Mouse (Mus musculus): ENCODE results near the gene Ear1. TPM values are rescaled to one million over a fixed set of nuclear protein-coding genes. Genes with fewer than 3 reads are reported as not detected.
A peak's percentile ranks its signal among the peaks of the same experiment; 100 is the strongest.
"Not testable (repeated sequence)": the region's sequence is repeated elsewhere in the genome, so short reads cannot be mapped to it uniquely, and the experiment has no call there.

The Ear1 gene
- total RNA-seq (2021): 1 to 10 TPM in 1 of 2 experiments, under 1 TPM in 1; 0.81 to 3.0 TPM
- long read RNA-seq, experiment 1: 0 reads
- long read RNA-seq, experiment 2: 0 reads

DNA sequence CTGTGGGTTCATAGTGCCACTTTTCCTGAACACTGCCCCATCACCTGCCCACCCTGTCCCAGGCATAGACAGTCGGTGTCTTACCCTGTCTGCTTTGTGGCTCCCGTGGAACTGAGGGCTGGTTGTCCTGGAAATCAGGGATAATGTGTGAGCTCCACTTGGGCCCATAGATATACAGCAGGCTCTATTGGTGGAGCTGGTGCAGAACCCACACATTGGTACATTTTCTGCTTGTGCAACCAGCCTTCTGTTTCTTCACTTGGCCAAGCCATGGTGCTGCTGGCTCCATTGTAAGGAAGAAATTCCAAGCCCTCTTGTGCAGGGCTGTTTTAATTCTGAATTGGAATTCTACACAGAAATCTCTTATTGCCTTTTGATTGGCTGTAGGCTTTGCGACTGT lies at the start of gene Ear1:
TSS of gene Ear1 (minus strand) at position 101 of the 400 bp plus-strand sequence.
- DNase-seq: not testable (repeated sequence)

DNA sequence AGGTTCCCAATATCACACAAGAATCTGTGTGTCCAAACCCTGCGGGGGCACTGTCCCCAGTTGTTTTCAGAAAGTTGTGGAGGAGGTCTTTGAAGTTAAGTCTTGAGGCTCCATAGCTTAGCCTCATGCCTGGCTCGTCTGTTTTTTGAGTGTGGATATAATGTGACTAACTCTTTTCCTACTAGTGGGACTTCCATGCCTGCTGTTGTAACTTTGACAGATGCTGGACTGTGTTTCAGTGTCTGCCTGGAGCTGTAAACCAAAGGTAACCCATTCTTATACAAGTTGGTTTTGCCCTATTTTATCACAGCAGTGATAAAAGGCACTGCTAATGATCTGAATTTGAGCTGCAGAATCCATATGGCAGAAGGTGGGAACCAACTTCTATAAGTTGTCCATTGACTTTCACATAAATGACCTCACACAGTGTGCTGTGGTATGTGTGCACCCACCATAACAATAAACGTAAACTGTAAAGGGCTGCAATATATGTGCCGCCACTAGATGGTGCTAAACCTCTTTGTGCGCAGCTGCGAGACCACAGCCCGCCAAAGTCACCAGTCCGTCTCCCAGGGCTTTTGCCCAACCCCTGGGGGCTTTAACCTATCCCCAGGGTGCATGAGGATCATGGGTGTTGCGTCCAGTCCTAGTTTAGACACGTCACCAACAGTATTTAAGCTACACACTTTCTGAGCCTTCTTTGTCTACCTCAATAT lies 49.5 kb upstream of the Ear1 start, which contains the start of gene Gm8113:
TSS of gene Gm8113 (plus strand) at position 703 of the 716 bp plus-strand sequence.
- peak; percentile 68 for DNase-seq

DNA sequence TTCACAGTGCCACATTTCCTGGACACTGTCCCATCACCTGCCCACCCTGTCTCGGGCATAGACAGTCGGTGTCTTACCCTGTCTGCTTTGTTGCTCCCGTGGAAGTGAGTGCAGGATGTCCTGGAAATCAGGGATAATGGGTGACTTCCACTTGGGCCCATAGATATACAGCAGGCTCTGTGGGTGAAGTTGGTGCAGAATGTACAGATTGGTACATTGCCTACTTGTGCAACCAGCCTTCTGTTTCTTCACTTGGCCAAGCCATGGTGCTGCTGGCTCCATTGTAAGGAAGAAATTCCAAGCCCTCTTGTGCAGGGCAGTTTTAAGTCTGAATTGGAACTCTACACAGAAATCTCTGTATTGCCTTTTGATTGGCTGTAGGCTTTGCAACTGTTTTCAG lies 48.1 kb upstream of the Ear1 start, which contains the start of gene Ear10:
TSS of gene Ear10 (minus strand) at position 101 of the 400 bp plus-strand sequence.
- DNase-seq: not testable (repeated sequence)

DNA sequence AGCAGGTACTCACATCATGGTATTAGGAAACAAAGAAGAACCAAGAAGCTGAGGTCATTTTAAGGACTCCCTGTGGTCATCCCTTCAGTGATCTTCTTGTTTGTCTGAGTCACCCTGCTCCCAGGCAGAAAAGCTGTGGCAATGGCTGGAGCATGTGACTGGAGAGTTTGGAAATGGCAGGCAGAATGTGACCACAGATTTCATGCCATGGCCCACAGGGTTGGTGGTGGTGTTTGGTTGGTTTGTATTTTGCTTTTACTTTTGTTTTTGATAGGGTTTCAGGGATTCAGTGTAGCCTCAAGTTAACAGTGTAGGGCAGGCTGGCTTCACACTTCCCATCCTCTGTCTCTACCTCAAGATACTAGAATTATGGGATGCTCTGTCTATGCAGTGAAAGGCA lies 42.9 kb upstream of the Ear1 start:
- not testable (repeated sequence) for DNase-seq

DNA sequence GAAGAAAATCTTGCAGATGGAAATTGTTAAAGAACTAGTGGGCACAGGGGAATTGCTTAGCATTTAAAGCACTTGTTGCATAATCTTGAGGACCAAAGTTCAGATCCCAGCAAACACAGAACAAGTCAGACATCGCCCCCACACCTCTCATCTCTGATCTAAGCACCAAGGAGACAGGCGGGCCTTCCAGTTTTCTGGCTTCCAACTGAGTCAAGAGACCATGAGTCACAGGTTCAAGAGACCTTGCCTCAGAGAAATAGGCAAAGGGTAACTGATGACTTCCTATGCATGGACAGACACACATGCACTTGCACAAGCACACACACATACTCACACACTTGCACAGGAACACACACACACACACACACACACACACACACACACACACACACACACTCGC lies 23.3 kb upstream of the Ear1 start:
- not testable (repeated sequence) for DNase-seq

DNA sequence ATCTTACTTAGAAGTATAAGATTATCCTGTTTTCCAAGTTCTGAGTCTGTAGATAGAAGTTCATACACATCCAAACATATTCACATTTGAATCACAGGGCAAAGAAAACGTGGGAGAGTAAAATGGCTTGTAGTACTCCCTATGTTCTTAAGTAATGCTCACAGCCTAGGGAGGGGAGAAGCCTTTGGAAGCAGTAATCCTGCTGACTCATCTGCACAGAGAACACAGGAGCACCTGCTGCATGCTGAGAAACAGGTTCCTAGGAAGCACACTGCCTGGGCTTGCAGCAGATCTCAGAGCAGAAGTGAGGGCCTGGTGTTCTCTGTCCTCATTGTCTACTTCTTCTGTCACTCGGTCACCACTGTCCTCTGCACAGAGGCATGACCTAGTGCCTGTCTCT lies 20.0 kb upstream of the Ear1 start:
- not testable (repeated sequence) for DNase-seq

DNA sequence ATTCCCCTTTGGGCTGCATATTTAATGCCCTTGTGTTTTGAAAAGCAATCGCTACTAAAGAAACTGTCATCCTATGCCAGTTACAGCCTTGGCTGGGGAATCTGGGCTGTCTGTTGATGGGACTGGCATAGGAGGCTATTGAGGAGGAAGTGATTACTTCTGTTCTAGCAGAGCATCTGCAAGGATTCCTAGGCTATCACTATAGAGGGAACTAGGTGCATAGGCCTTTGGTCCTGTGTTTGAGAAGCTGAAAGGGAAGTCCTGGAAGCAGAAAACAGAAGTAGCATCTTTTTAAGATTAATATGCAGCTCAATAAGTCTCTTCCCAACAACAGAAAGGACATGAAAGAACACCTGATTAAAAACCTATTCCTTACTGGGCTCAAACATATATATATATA lies 16.0 kb upstream of the Ear1 start:
- DNase-seq: not testable (repeated sequence)

DNA sequence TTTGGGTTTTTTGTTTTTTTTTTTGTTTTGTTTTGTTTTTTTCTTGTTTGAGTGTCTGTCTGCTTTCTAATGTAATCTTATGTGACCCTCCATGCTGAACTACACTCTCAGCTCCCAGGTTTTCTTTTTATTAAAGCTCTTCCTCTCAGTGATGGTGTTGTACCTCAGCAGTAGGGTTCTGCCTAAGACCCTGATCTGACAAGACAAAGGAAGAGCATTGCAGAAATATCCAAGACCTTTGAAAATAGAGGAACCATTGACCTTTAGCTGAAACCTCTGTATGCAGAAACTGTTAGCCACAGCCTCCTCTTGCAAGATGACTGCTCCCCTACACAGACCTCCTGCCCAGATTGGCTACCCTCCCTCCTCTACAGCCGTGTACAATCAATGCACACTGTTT lies 10.9 kb upstream of the Ear1 start:
- not testable (repeated sequence) for DNase-seq

DNA sequence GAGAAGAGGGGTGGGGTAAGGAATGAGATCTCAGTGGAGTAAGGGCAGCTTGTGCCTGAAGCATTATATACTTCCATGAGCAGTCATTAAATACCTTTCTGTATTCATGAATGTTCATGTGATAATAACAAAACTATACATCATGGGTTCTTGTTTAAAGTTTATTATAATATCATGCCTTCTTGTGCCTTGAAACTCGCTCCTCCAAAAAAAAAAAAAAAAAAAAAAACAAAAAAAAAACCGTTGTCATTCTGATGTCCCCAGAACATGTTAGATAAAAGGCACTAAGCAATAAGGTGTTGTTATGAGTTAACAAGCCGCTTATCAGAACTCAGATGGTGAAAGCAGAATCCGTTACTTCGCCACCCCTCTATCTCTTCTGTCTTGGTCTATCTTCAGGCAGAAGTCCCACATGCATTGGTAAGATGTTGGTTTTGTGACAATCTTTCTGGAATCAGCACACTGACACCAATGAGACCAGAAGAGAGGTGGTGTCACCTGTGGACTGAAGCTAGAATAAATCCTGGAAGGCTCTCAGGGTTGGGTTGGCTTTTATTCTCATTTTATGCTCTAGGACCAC lies 4.7 kb upstream of the Ear1 start:
- DNase-seq: not testable (repeated sequence)

DNA sequence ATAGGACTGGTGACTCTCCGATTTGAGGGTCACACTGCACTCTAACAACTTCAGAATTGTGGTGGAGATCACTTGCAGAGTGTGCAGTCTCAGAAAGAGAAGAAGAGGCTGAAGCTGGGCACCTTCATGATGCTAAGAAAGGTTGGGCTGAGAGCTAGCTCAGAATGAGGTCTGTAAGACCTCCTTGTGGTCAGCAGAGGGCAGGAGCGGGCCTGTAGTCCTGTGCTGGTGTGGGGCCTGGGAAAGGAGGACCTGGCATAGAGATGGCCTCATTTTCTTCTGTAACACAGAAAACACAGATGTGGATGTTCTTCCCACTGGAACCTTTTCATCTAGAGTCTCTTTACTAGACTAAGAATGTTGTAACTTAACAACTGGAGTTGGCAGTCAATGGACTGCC lies 2.5 kb upstream of the Ear1 start:
- DNase-seq: not testable (repeated sequence)

DNA sequence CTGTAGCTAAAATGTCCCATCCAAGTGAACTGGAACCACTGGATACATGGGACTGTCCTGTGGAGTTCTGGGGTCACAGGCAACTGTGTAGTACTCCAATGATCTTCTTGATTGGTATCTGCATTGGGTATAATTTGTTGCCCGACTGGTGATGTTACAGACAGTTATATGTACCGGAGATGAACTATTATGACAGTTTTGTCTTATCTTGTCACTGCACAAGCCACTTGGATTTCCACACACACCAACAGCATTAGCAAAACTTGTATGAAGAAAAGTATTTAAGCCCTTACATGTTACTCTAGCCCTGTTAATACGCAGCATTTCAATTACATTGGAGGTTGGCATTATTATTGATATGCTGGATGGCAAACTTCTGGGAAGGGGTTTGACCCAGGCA lies 455 bp downstream of the Ear1 start:
- DNase-seq: not testable (repeated sequence)

DNA sequence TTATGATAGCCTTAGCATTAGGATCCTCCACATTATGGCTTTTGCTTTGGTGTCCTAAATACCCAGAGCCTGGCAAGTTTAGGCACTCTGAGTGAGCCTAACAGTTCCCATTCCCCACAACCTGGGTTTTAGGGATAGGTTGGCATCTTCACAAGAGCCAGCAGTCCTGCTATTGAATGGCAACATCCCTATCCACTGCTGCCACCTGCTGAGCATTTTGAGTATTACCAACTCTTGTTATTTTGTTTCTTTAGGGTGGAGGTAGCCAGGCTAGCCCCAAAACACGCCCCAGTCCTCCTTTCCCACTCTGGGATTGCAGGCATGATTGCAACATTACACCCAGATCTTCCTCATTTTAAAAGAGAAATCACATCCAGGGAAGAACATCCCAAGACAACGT lies 14.8 kb downstream of the Ear1 start:
- DNase-seq: peak; percentile 26

DNA sequence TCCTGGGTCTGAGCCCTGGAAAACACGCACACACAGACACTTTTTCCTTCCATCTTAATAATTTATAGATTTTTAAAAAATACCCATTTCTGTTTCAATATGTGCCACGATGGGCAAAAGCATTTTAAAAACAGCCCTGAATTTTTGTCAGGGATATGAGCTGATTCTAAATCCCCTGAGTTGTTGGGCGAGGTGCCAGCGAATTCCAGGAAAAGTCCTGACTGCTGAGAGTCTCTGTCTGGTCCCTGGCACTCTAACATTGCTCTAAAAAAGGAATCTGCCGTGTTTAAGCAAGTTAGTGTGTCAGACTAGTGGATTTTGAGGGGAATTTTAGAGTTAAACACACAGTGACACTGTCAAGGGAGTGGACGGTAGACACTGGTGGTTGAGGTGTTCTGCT lies 15.9 kb downstream of the Ear1 start:
- DNase-seq: peak; percentile 6

DNA sequence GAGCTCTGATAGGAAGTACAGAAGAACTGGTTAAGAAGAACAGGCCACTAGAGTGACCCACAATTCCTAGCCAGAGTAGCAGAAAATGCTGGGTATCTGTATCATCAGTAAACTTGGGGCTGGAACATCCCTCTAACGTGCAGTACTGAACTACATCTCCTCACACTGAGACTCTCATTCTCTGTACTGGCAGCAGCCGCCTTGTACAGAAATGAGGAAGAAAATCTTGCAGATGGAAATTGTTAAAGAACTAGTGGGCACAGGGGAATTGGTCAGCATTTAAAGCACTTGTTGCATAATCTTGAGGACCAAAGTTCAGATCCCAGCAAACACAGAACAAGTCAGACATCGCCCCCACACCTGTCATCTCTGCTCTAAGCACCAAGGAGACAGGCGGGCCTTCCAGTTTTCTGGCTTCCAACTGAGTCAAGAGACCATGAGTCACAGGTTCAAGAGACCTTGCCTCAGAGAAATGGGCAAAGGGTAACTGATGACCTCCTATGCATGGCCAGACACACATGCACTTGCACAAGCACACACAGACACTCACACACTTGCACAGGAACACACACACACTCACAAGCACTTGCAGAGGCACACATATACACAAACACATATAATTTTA lies 31.3 kb downstream of the Ear1 start:
- DNase-seq: not testable (repeated sequence)

DNA sequence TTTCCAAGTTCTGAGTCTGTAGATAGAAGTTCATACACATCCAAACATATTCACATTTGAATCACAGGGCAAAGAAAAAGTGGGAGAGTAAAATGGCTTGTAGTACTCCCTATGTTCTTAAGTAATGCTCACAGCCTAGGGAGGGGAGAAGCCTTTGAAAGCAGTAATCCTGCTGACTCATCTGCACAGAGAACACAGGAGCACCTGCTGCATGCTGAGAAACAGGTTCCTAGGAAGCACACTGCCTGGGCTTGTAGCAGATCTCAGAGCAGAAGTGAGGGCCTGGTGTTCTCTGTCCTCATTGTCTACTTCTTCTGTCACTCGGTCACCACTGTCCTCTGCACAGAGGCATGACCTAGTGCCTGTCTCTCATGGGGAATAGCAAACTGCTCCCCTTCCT lies 34.3 kb downstream of the Ear1 start:
- not testable (repeated sequence) for DNase-seq

DNA sequence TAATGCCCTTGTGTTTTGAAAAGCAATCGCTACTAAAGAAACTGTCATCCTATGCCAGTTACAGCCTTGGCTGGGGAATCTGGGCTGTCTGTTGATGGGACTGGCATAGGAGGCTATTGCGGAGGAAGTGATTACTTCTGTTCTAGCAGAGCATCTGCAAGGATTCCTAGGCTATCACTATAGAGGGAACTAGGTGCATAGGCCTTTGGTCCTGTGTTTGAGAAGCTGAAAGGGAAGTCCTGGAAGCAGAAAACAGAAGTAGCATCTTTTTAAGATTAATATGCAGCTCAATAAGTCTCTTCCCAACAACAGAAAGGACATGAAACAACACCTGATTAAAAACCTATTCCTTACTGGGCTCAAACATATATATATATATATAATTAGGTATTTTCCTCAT lies 40.0 kb downstream of the Ear1 start:
- not testable (repeated sequence) for DNase-seq

DNA sequence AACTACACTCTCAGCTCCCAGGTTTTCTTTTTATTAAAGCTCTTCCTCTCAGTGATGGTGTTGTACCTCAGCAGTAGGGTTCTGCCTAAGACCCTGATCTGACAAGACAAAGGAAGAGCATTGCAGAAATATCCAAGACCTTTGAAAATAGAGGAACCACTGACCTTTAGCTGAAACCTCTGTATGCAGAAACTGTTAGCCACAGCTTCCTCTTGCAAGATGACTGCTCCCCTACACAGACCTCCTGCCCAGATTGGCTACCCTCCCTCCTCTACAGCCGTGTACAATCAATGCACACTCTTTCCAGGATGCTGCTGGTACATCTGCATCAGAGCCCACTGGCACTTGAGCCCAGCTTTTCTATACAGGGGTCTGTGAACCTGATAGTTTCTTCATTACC lies 44.9 kb downstream of the Ear1 start:
- DNase-seq: not testable (repeated sequence)

DNA sequence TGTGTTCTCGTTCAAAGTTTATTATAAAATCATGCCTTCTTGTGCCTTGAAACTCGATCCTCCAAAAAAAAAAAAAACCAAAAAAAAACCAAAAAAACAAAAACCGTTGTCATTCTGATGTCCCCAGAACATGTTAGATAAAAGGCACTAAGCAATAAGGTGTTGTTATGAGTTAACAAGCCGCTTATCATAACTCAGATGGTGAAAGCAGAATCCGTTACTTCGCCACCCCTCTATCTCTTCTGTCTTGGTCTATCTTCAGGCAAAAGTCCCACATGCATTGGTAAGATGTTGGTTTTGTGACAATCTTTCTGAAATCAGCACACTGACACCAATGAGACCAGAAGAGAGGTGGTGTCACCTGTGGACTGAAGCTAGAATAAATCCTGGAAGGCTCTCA lies 51.1 kb downstream of the Ear1 start:
- not testable (repeated sequence) for DNase-seq

DNA sequence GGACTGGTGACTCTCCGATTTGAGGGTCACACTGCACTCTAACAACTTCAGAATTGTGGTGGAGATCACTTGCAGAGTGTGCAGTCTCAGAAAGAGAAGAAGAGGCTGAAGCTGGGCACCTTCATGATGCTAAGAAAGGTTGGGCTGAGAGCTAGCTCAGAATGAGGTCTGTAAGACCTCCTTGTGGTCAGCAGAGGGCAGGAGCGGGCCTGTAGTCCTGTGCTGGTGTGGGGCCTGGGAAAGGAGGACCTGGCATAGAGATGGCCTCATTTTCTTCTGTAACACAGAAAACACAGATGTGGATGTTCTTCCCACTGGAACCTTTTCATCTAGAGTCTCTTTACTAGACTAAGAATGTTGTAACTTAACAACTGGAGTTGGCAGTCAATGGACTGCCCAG lies 53.4 kb downstream of the Ear1 start:
- DNase-seq: not testable (repeated sequence)

DNA sequence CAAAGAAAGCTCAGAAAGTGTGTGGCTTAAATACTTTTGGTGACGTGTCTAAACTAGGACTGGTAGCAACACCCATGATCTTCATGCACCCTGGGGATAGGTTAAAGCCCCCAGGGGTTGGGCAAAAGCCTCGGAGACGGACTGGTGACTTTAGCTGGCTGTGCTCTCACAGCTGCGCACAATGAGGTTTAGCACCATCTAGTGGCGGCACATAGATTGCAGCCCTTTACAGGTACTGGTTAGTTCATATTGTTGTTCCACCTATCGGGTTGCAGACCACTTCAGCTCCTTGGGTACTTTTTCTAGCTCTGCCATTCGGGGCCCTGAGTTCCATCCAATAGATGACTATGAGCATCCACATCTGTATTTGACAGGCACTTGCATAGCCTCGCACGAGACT lies 62.9 kb downstream of the Ear1 start:
- peak; percentile 54 for DNase-seq

DNA sequence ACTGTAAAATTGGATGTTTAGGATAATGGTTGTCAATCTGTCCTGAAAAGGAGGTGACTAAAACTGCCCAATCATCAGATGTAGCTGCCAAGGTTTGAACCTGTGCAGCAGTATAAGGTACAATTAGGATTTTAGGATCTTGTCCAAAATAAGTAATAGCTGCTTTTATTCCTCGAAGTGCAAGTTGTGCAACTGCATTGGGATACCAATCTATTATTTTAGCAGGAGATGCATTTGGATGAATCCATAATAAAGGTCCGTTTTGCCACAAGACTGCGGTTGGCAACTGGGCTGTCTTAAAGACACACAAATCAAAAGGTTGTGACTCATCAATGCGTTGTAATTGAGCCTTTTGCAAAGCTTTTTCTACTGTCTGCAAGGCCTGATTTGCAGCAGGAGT lies 67.2 kb downstream of the Ear1 start:
- DNase-seq: not testable (repeated sequence)

DNA sequence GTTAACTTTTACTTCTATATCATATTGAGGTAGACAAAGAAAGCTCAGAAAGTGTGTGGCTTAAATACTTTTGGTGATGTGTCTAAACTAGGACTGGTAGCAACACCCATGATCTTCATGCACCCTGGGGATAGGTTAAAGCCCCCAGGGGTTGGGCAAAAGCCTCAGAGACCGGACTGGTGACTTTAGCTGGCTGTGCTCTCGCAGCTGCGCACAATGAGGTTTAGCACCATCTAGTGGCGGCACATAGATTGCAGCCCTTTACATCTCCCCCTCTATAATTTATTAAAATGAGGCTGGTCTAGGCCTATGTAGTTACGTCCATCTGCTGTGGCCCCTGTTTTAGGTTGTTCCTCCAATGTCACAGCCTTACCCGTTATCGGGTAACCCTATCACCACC lies 70.9 kb downstream of the Ear1 start:
- DNase-seq: not testable (repeated sequence)

DNA sequence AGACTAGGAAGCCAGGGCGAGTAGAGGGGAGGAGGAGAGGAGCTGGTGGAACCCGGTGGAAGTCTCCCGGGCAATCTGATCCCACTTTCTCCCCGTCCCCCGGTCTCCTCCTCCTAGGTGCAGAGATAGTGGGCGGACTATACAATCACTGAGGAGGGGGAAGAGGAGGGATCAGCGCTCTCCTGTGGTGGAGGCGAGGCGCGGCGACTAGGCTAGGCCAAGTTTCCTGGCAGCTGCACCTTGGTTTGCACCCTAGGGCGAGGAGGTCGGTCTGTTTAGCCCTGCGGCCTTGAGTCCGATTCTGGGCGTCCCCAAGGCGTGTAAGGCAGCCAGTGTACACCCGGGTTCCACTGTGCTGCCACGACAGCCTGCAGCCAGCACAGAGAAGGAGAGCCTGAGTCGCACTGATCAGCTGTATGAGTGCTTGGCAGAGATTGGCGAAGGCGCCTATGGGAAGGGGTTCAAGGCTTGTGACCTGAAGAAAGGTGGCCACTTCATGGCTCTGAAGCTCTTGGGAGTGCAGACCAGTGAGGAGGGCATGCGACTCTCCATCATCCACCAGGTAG lies 78.3 kb downstream of the Ear1 start:
- DNase-seq: peak; percentile 42
